Mouse (Mus musculus) olfactory bulb, adult 2 months (tissue): ENCODE results near the gene Dbn1.

Experiments
- CTCF ChIP-seq: fragments of 200-500 bp; IDR thresholded peaks from 2 replicates; pipeline ENCODE4 v1.5.1; 2012; ENCODE audit warnings: low read depth, mild to moderate bottlenecking, low read length, moderate library complexity; ENCODE audit not compliant: insufficient read depth
- POLR2A ChIP-seq: fragments of 200-500 bp; IDR thresholded peaks from 2 replicates; pipeline ENCODE4 v1.6.1; 2012; ENCODE audit warnings: mild to moderate bottlenecking, low read depth, low read length, moderate library complexity; ENCODE audit not compliant: insufficient read depth

GRCm38 (mm10) chr13:55510332-55510667 is 22.4 kb upstream of the Dbn1 start:
- no peak for TF ChIP-seq CTCF
- no peak for TF ChIP-seq POLR2A
